Mouse (Mus musculus) heart, embryonic 10.5 days (tissue): ENCODE data around the gene Afp. TPM values are rescaled to one million over a fixed set of nuclear protein-coding genes. Genes with fewer than 3 reads are reported as not detected.

Source experiments
- DNase-seq: peaks from one replicate; pipeline ENCODE4 v3.0.0-alpha.2; 2017; ENCODE audit warnings: low spot score
- H3K27ac ChIP-seq: fragments of 300-500 bp; sonication (generic); 2 replicates; pipeline ENCODE4 v1.5.1; 2016; ENCODE audit warnings: mild to moderate bottlenecking
- H3K27me3 ChIP-seq: fragments of 300-500 bp; sonication (generic); 2 replicates; pipeline ENCODE4 v1.6.1; 2016; ENCODE audit warnings: mild to moderate bottlenecking; ENCODE audit not compliant: poor library complexity, insufficient read depth, severe bottlenecking
- H3K36me3 ChIP-seq: fragments of 300-500 bp; sonication (generic); 2 replicates; pipeline ENCODE4 v1.6.1; 2016; ENCODE audit warnings: mild to moderate bottlenecking, moderate library complexity
- H3K4me1 ChIP-seq: fragments of 300-500 bp; sonication (generic); 2 replicates; pipeline ENCODE4 v1.6.1; 2016; ENCODE audit warnings: mild to moderate bottlenecking
- H3K4me3 ChIP-seq: fragments of 300-500 bp; sonication (generic); 2 replicates; pipeline ENCODE4 v1.5.1; 2016; ENCODE audit warnings: mild to moderate bottlenecking, moderate library complexity
- H3K9me3 ChIP-seq: fragments of 300-500 bp; sonication (generic); 2 replicates; pipeline ENCODE4 v1.6.1; 2016; ENCODE audit warnings: mild to moderate bottlenecking, moderate library complexity
- WGBS: fragments of 180-500 bp; shearing (Covaris S2); methylation state at CpG from one replicate; pipeline ENCODE4 v1.1.7; 2016; 5-methylcytosine and 5-hydroxymethylcytosine counted together
- polyA plus RNA-seq: library from polyadenylated mRNA; unstranded; fragments of >200 nt; fragmentation: Nextera tagmentation; extraction: Ambion mirVana; gene quantifications from 2 replicates; pipeline ENCODE4 v1.2.1, GENCODE M21; 2016

Afp gene
- polyA plus RNA-seq, 1 experiment from 2014 or later = 916 TPM

DNA sequence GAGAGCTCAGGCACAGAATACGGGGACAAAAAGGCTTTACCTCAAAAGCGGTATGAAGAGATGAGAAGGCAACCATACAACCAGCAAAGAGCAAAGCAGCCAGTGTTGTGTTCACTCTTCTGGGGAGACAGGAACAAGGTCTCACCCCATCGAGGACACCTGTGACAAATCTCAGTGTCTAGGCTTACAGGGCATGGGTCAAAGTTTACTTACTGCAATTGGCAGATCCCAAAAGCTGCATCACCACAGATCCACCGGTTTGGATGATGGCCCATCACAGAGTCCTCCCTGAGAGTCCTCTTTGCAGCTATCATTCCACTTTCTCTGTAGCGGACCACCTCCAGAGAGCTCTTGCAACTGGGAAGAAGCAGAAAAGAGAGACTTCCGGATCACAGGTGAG is 25.0 kb downstream of the Afp start:
- Histone ChIP-seq H3K4me1 (no peaks in the 10 kb centered on the region), H3K27ac (no peak overlapping the region), H3K9me3 (no peaks in the 10 kb centered on the region), H3K27me3 (no peaks in the 10 kb centered on the region), H3K36me3 (no peaks in the 10 kb centered on the region), H3K4me3 (no peak overlapping the region)
- WGBS = 80% methylated on average over 6 of the region's 6 CpGs
- DNase-seq = no peak

DNA sequence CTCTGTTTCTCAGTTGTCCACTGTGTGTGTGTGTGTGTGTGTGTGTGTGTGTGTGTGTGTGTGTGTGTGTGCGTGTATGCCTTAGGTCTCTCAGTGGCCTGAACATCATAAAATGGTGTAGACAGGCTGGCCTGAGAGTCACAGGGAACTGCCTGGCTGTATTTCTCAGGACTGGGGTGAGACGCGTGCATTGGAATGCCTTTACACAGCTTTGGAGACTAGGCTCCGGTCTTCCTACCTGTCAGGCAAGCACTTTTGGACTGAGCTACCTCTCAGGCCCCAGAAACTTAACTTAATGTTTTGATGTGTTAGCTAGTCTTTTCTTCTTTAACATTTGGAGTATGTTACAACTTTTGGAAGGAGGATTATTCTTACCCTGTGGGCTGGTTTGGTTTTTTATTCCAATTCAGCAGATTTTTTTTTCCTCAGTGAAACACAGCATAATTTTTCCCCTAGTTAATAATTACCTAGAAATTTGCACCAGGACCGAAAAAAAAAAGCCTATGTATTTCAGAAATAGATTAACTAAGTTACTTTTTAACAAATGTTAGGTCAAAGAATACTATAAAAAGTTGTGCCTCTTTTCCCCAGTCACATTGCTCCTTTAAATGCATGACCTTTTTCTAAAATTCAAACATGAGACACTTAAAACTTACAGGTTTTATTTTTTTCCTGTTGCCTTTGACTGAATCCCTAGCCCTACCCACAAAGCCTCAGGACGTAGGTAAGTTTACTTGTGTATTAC is 28.0 kb downstream of the Afp start, which contains the start of gene Afm:
Gene Afm (plus strand): TSS at position 577 of the 745 bp plus-strand sequence.
- DNase-seq = no peak
- H3K27ac ChIP-seq = no peak within 1 kb of the TSS
- H3K4me1 ChIP-seq = no peaks in the 10 kb centered on the region
- no peaks in the 10 kb centered on the region for H3K9me3 ChIP-seq
- no peaks in the 10 kb centered on the region for H3K36me3 ChIP-seq
- H3K27me3 ChIP-seq = no peaks in the 10 kb centered on the region
- H3K4me3 ChIP-seq = no peak within 1 kb of the TSS
- 72% methylated on average over 6 of the region's 6 CpGs for WGBS

- no peaks in the 10 kb centered on the region for H3K27me3 ChIP-seq
- DNase-seq = no peak
- no peak overlapping the region for H3K27ac ChIP-seq
- no peaks in the 10 kb centered on the region for H3K36me3 ChIP-seq
- 84% methylated on average over 8 of the region's 8 CpGs for WGBS
- no peaks in the 10 kb centered on the region for H3K9me3 ChIP-seq
- H3K4me1 ChIP-seq = no peaks in the 10 kb centered on the region
- no peak overlapping the region for H3K4me3 ChIP-seq
These were observed 60.7 kb downstream of the Afp start for GRCm38 (mm10) chr5:90551191-90551590.

GRCm38 (mm10) chr5:90556052-90556451 is 65.5 kb downstream of the Afp start:
- no peak overlapping the region for H3K27ac ChIP-seq
- 81% methylated on average over 3 of the region's 3 CpGs for WGBS
- no peaks in the 10 kb centered on the region for H3K27me3 ChIP-seq
- H3K36me3 ChIP-seq = no peaks in the 10 kb centered on the region
- H3K4me1 ChIP-seq = no peaks in the 10 kb centered on the region
- H3K9me3 ChIP-seq = no peaks in the 10 kb centered on the region
- DNase-seq = peak; percentile 51
- H3K4me3 ChIP-seq = no peak overlapping the region

Other genes starting within 250 kb of the Afp start
- gene Ankrd17, start 124.2 kb upstream of the Afp start, polyA plus RNA-seq = 19.2 and 26.0 TPM in 2 replicates
- gene Gm9958, start 123.5 kb upstream of the Afp start, polyA plus RNA-seq = 3.2 and 3.8 TPM in 2 replicates
- gene Alb, start 29.8 kb upstream of the Afp start, polyA plus RNA-seq = 1.2 and 25.7 TPM in 2 replicates
- 0.09 and 3.1 TPM in 2 replicates for gene Afm, start 28.2 kb downstream of the Afp start, polyA plus RNA-seq
- gene 5830473C10Rik, start 70.4 kb downstream of the Afp start, polyA plus RNA-seq = 0.09 TPM in 1 of 2 replicates, not detected in the other
- gene Rassf6, start 149.9 kb downstream of the Afp start, polyA plus RNA-seq = 0.54 and 1.8 TPM in 2 replicates